Mouse (Mus musculus) B cell, adult 67 days (primary cell): ENCODE data around the gene Tmprss11f. TPM values are rescaled to one million over a fixed set of nuclear protein-coding genes. Genes with fewer than 3 reads are reported as not detected.

Source experiments
- total RNA-seq, 2 experiments: library from RNA; stranded (reverse); gene quantifications; 4 replicates each; pipeline ENCODE4 v1.2.4; 2023

Tmprss11f gene
- total RNA-seq: not detected

GRCm38 (mm10) chr5:86632324-86632723, at the start of gene Tmprss11f:
Gene Tmprss11f (minus strand): TSS chr5:86632424.

GRCm38 (mm10) chr5:86676262-86676661, 44.0 kb upstream of the Tmprss11f start, which contains the start of gene Tmprss11b:
Gene Tmprss11b (minus strand): TSS chr5:86676362.

GRCm38 (mm10) chr5:86518500-86518899, 113.7 kb downstream of the Tmprss11f start, which contains the start of gene Tmprss11g:
Gene Tmprss11g (minus strand): TSS chr5:86518600.

Other genes with a start within 250 kb of the Tmprss11f start
- not detected for gene Tmprss11a, start 163.4 kb downstream of the Tmprss11f start, total RNA-seq
- not detected for gene Tmprss11g, start 113.8 kb downstream of the Tmprss11f start, total RNA-seq
- gene Tmprss11b, start 43.9 kb upstream of the Tmprss11f start, total RNA-seq: not detected
- gene Tmprss11e, start 113.4 kb upstream of the Tmprss11f start, total RNA-seq: not detected
- gene Ythdc1, start 171.8 kb upstream of the Tmprss11f start, total RNA-seq: 100 to 1,000 TPM; 205 to 227 TPM